Mouse (Mus musculus): ENCODE data around the gene Cwf19l1.
"Not testable (repeated sequence)": the region's sequence is repeated elsewhere in the genome, so short reads cannot be mapped to it uniquely, and the experiment has no call there.

Gene Cwf19l1

DNA sequence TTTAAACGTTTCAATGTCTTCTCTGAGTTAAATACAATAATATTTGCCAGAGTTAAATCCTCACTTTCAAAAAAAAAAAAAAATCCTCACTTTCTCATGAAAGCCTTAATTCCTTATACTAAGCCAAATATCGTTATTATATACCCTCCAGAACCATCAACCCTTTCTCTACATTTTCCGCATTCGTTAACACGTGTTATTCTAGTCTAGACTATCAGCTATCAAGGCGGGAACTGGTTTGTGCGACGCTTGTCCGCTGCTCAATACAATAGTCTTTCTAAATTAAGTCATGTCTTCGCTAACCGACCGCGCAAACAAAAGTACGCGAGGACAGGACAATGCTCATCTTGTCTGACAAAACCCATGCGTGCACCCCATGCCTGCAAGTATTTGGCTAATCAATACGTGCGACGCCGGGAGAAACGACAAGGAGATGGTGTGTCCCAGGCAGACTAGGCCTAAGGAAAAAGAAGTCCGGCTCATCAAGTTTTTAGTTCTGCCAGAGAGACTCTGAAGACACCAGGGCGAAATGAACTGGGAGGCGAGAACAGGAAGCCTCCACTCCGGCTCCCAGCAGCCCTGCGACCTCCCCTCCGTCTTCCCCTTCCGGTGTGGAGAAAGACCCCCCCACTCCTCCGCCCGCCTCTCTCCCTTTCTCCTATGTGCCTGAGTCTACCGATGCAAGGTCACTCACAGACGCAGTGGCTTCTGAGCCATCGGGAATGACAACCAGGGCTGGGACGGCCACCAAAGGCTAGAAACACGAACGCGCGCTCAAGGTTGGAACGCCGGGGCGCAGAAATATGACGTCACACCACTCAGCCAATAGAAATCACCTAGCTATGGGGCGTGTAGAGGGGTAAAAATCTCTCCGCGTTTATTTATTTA, at the start of gene Cwf19l1:
Gene Cwf19l1 (minus strand): TSS at position 805 of the 888 bp plus-strand sequence.
- peak; percentile 85 for DNase-seq (ENCODE audit: low spot score)

GRCm38 (mm10) chr19:44183968-44184367, 48.3 kb upstream of the Cwf19l1 start:
- DNase-seq (ENCODE audit: low spot score), result no peak

GRCm38 (mm10) chr19:44180502-44180901, 44.8 kb upstream of the Cwf19l1 start:
- no peak for DNase-seq (ENCODE audit: low spot score)

- DNase-seq (ENCODE audit: low spot score), result no peak
These were observed 41.1 kb upstream of the Cwf19l1 start for GRCm38 (mm10) chr19:44176741-44177140.

GRCm38 (mm10) chr19:44174835-44175234, 39.2 kb upstream of the Cwf19l1 start:
- DNase-seq (ENCODE audit: low spot score), result no peak

GRCm38 (mm10) chr19:44161515-44161914, 25.8 kb upstream of the Cwf19l1 start:
- no peak for DNase-seq (ENCODE audit: low spot score)

- DNase-seq (ENCODE audit: low spot score), result no peak
These were observed 23.7 kb upstream of the Cwf19l1 start for GRCm38 (mm10) chr19:44159386-44159785.

GRCm38 (mm10) chr19:44157005-44157404, 21.3 kb upstream of the Cwf19l1 start:
- no peak for DNase-seq (ENCODE audit: low spot score)

- DNase-seq (ENCODE audit: low spot score), result no peak
These were observed 18.1 kb upstream of the Cwf19l1 start for GRCm38 (mm10) chr19:44153781-44154180.

DNA sequence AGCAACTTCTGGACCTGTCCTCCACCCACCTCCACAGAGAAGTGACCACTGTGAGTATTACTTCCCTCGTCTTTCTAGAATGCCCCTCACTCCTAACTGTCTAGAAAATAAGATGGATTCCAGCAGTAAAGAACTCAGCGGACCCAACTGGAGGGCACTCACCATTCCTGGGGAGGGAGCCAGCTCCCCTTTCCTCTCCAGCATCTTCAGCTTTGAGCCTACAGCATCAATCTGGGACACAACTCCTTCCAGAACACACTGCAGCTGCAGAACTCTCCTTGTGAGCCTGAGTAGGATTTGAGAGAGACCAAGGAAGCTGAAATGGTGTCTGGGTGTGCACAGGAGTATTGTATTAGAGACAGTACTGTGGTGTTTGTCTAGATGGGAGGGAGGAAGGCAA, 13.3 kb upstream of the Cwf19l1 start:
- no peak for DNase-seq (ENCODE audit: low spot score)

GRCm38 (mm10) chr19:44148345-44148744, 12.7 kb upstream of the Cwf19l1 start:
- no peak for DNase-seq (ENCODE audit: low spot score)

- DNase-seq (ENCODE audit: low spot score), result no peak
These were observed 11.3 kb upstream of the Cwf19l1 start for GRCm38 (mm10) chr19:44146951-44147350.

- DNase-seq (ENCODE audit: low spot score), result no peak
These were observed 10.8 kb upstream of the Cwf19l1 start for GRCm38 (mm10) chr19:44146568-44146879.

- DNase-seq (ENCODE audit: low spot score), result peak; percentile 75
These were observed 10.3 kb upstream of the Cwf19l1 start, which contains the start of gene Bloc1s2 for GRCm38 (mm10) chr19:44145702-44146567. Gene Bloc1s2 (minus strand): TSS chr19:44146446.

- no peak for DNase-seq (ENCODE audit: low spot score)
These were observed 8.7 kb upstream of the Cwf19l1 start for GRCm38 (mm10) chr19:44144366-44144765.

DNA sequence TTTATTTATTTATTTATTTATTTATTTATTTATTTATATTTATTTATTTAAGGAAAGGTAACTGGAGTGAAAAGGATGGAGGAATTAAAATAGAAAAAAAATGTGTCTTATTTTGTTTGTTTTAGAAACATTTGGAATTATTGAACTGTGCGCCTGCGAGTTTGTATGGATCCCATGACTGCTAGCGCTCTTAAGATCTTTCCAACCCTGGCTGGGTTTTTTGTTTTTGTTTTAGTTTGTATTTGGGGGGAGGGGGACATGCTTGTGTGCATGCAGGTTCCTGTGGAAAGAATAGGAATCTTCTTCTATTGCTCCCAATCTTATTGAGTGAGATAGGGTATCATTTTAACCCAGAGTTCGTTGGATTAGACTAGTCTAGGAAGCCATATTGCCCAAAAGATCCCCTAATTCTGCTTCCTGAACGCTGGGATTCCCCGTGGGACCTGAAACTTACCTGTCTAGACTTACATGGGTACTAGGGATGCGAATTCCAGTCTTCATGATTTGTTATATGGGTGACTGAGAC, 347 bp upstream of the Cwf19l1 start:
- DNase-seq (ENCODE audit: low spot score), result no peak

DNA sequence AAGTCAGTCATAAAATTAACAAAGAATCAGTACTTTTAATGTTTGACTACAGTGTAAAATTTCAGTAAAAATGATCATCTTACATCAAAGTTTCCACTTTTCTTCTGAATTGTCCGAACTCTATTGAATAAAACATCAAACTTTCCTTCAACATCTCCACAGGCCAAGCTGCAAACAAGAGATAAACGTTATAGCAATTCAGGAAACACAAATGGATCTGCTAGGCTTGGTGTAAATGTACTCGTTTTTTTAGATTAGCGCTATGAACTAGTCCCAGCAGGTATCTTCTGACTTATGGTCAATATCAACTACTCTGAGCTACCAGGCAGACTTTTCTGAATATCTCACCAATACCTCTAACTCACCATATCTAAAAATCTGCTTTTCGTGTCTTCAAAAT, 2.8 kb downstream of the Cwf19l1 start:
- DNase-seq (ENCODE audit: low spot score), result no peak

DNA sequence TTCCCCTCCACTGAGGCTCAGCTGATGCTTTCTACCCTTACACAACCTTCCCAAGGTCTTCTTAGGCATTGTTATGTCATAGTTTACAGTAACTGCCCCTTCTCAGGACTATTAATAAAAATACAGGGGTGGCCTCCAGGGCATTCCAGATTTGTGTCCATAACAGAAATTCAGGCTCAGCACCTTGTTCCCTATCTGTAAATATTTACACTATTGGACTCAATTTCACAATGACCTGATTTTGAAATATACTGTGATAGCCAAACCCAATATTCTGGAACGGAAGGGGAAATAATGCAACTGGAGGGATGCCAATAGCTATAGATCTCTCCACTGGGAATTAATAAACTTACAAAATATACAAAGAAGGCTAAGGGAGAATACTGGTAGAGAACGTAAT, 7.1 kb downstream of the Cwf19l1 start:
- DNase-seq (ENCODE audit: low spot score), result no peak

GRCm38 (mm10) chr19:44127729-44128497, 7.8 kb downstream of the Cwf19l1 start:
- DNase-seq (ENCODE audit: low spot score), result no peak

GRCm38 (mm10) chr19:44121137-44121536, 14.5 kb downstream of the Cwf19l1 start:
- no peak for DNase-seq (ENCODE audit: low spot score)

GRCm38 (mm10) chr19:44120686-44121085, 15.0 kb downstream of the Cwf19l1 start:
- DNase-seq (ENCODE audit: low spot score), result not testable (repeated sequence)

DNA sequence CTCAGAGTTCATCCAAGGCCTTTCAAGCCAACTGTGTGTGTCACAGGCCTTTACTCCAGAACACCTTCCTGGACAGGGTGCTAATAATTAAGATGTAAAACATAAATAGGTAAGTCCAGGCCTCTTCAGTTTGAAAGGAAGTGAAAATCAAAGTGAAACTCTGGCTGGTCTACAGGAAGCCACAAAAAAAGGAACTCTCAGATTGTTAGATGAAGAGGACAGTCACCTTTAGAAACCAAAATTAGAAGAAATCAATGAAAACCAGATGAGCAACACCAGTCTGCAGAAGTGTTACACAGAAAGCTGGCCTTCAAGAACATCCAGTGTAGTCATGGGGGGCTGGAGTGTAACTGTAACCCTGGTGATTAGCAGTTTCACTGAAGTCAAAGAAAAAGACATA, 17.9 kb downstream of the Cwf19l1 start:
- no peak for DNase-seq (ENCODE audit: low spot score)

Measured in left cerebral cortex, adult 11 months (tissue).